Mouse (Mus musculus): ENCODE measurements around the gene Magi2. TPM values are rescaled to one million over a fixed set of nuclear protein-coding genes. Genes with fewer than 3 reads are reported as not detected.

The Magi2 gene
- polyA plus RNA-seq, 1 experiment from 2014 or later, result 39.5 TPM

GRCm38 (mm10) chr5:20544374-20544773 lies 1317.5 kb downstream of the Magi2 start:
- H3K27me3 ChIP-seq (replicated peaks), result no peaks in the 10 kb centered on the region
- 51% methylated on average over 5 of the region's 5 CpGs for WGBS
- H3K4me2 ChIP-seq, result no peak overlapping the region
- H3K36me3 ChIP-seq, result no peaks in the 10 kb centered on the region; the same call in 1 of the 2 replicates
- H3K27ac ChIP-seq (replicated peaks), result no peak overlapping the region
- H3K4me3 ChIP-seq (replicated peaks), result no peak overlapping the region
- no peak for ATAC-seq (ENCODE audit: low FRiP score)
- no peaks in the 10 kb centered on the region for H3K4me1 ChIP-seq
- no peaks in the 10 kb centered on the region for H3K9me3 ChIP-seq (replicated peaks)
- H3K9ac ChIP-seq (replicated peaks), result no peak overlapping the region

GRCm38 (mm10) chr5:20559378-20559777 lies 1332.5 kb downstream of the Magi2 start:
- Histone ChIP-seq H3K27me3 (replicated peaks) (no peaks in the 10 kb centered on the region), H3K9ac (replicated peaks) (no peak overlapping the region), H3K9me3 (replicated peaks) (no peaks in the 10 kb centered on the region), H3K36me3 (no peaks in the 10 kb centered on the region), H3K27ac (replicated peaks) (no peak overlapping the region), H3K4me1 (no peaks in the 10 kb centered on the region), H3K4me2 (no peak overlapping the region), H3K4me3 (replicated peaks) (no peak overlapping the region)
- 84% methylated on average over 2 of the region's 2 CpGs for WGBS
- no peak for ATAC-seq (ENCODE audit: low FRiP score)

- H3K36me3 ChIP-seq, result no peaks in the 10 kb centered on the region
- ATAC-seq (ENCODE audit: low FRiP score), result no peak
- no peaks in the 10 kb centered on the region for H3K4me1 ChIP-seq
- no peaks in the 10 kb centered on the region for H3K9me3 ChIP-seq (replicated peaks)
- H3K9ac ChIP-seq (replicated peaks), result no peak overlapping the region
- WGBS, result 69% methylated on average over 4 of the region's 4 CpGs
- H3K27me3 ChIP-seq (replicated peaks), result no peaks in the 10 kb centered on the region
- H3K4me2 ChIP-seq, result no peak overlapping the region
- H3K27ac ChIP-seq (replicated peaks), result no peak overlapping the region
- H3K4me3 ChIP-seq (replicated peaks), result no peak overlapping the region
These were observed 1333.0 kb downstream of the Magi2 start for GRCm38 (mm10) chr5:20559821-20560220.

GRCm38 (mm10) chr5:20568421-20568820 lies 1341.6 kb downstream of the Magi2 start:
- Histone ChIP-seq H3K9me3 (replicated peaks) (no peaks in the 10 kb centered on the region), H3K9ac (replicated peaks) (no peak overlapping the region), H3K4me2 (no peak overlapping the region), H3K36me3 (peaks cover 17% of the 10 kb centered on the region), H3K4me3 (replicated peaks) (no peak overlapping the region), H3K27me3 (replicated peaks) (no peaks in the 10 kb centered on the region), H3K27ac (replicated peaks) (no peak overlapping the region), H3K4me1 (no peaks in the 10 kb centered on the region)
- ATAC-seq (ENCODE audit: low FRiP score), result no peak
- WGBS, result 87% methylated on average over 6 of the region's 6 CpGs

DNA sequence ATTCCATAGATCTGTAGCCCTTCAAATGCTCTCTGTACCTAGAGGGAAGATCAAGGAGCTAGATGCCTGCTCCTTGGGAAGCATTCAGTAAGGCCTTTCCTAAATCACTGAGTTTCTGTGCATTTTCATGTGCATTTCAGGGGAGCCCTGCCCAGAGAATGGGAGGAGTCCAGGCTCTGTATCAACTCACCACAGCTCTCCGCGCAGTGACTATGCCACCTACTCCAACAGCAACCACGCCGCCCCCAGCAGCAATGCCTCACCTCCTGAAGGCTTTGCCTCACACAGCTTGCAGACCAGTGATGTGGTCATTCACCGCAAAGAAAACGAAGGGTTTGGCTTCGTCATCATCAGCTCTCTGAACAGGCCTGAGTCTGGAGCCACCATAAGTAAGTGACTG lies 1342.1 kb downstream of the Magi2 start:
- 96% methylated on average over 7 of the region's 7 CpGs for WGBS
- H3K9me3 ChIP-seq (replicated peaks), result no peaks in the 10 kb centered on the region
- no peak for ATAC-seq (ENCODE audit: low FRiP score)

GRCm38 (mm10) chr5:20574816-20575215 lies 1348.0 kb downstream of the Magi2 start:
- Histone ChIP-seq H3K27me3 (replicated peaks) (no peaks in the 10 kb centered on the region), H3K36me3 (peaks cover 5% of the 10 kb centered on the region), H3K4me2 (no peak overlapping the region), H3K9me3 (replicated peaks) (no peaks in the 10 kb centered on the region), H3K4me3 (replicated peaks) (no peak overlapping the region), H3K27ac (replicated peaks) (no peak overlapping the region), H3K4me1 (no peaks in the 10 kb centered on the region), H3K9ac (replicated peaks) (no peak overlapping the region)
- WGBS, result 41% methylated on average over 2 of the region's 2 CpGs
- no peak for ATAC-seq (ENCODE audit: low FRiP score)

More for the DNA sequence above, 1342.1 kb downstream of the Magi2 start:
- H3K27ac ChIP-seq (replicated peaks), result no peak overlapping the region
- no peak overlapping the region for H3K4me3 ChIP-seq (replicated peaks)
- no peak overlapping the region for H3K9ac ChIP-seq (replicated peaks)
- no peaks in the 10 kb centered on the region for H3K27me3 ChIP-seq (replicated peaks)
- no peaks in the 10 kb centered on the region for H3K4me1 ChIP-seq
- peaks cover 17% of the 10 kb centered on the region for H3K36me3 ChIP-seq
- H3K4me2 ChIP-seq, result no peak overlapping the region

DNA sequence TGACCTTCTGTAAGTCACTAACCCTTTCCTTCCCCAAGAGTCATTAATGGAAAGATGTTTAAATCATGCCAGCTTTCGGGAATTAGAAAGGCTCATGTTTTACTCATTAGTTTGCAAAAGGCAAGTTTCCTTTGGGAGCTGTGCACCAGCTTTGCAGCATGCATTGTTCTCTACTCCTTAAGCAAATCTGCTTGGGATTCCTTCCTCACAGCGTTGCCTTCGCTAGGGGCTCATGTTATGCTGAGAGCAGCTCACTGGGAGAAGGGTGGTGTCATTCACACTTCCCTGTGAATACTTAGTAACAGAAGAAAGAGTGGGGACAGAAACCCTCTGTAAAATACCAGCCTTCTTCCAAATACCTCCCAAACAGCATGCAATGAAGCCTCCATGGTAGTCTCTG lies 1349.0 kb downstream of the Magi2 start:
- peaks cover 3% of the 10 kb centered on the region; the same call in 1 of the 2 replicates for H3K36me3 ChIP-seq
- no peak for ATAC-seq (ENCODE audit: low FRiP score)
- H3K4me2 ChIP-seq, result no peak overlapping the region
- 23% methylated on average over 3 of the region's 3 CpGs for WGBS
- H3K27me3 ChIP-seq (replicated peaks), result no peaks in the 10 kb centered on the region
- no peaks in the 10 kb centered on the region for H3K4me1 ChIP-seq
- H3K27ac ChIP-seq (replicated peaks), result no peak overlapping the region
- H3K4me3 ChIP-seq (replicated peaks), result no peak overlapping the region
- H3K9ac ChIP-seq (replicated peaks), result no peak overlapping the region
- no peaks in the 10 kb centered on the region for H3K9me3 ChIP-seq (replicated peaks)

DNA sequence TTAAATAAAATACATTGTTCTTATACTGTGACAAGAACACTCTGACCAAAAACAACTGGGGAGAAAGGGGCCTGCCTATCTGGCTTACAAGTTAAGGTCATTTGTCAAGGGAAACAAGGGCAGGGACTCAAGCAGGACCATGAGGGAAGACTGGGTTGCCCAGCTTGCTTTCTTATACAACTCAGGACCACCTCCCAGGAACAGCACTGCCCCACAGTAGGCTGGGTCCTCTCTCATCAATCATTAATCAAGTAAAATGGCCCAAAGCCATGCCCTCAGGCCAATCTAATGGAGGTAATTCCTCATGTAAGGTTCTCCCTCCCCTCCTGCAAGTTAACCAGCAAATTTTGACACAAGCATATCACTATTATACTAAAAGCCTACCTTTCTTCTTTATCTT lies 1349.4 kb downstream of the Magi2 start:
- no peak overlapping the region for H3K27ac ChIP-seq (replicated peaks)
- ATAC-seq (ENCODE audit: low FRiP score), result no peak
- H3K4me3 ChIP-seq (replicated peaks), result no peak overlapping the region
- H3K4me1 ChIP-seq, result no peaks in the 10 kb centered on the region
- H3K9ac ChIP-seq (replicated peaks), result no peak overlapping the region
- H3K4me2 ChIP-seq, result no peak overlapping the region
- H3K36me3 ChIP-seq, result peaks cover 3% of the 10 kb centered on the region; the same call in 1 of the 2 replicates
- H3K27me3 ChIP-seq (replicated peaks), result no peaks in the 10 kb centered on the region
- no peaks in the 10 kb centered on the region for H3K9me3 ChIP-seq (replicated peaks)

- ATAC-seq (ENCODE audit: low FRiP score), result no peak
- WGBS, result 73% methylated on average over 3 of the region's 3 CpGs
- Histone ChIP-seq H3K4me2 (no peak overlapping the region), H3K27ac (replicated peaks) (no peak overlapping the region), H3K36me3 (no peaks in the 10 kb centered on the region; the same call in 1 of the 2 replicates), H3K27me3 (replicated peaks) (no peaks in the 10 kb centered on the region), H3K4me3 (replicated peaks) (no peak overlapping the region), H3K9me3 (replicated peaks) (no peaks in the 10 kb centered on the region), H3K4me1 (peaks cover 10% of the 10 kb centered on the region), H3K9ac (replicated peaks) (no peak overlapping the region)
These were observed 1351.8 kb downstream of the Magi2 start for GRCm38 (mm10) chr5:20578666-20579065.

DNA sequence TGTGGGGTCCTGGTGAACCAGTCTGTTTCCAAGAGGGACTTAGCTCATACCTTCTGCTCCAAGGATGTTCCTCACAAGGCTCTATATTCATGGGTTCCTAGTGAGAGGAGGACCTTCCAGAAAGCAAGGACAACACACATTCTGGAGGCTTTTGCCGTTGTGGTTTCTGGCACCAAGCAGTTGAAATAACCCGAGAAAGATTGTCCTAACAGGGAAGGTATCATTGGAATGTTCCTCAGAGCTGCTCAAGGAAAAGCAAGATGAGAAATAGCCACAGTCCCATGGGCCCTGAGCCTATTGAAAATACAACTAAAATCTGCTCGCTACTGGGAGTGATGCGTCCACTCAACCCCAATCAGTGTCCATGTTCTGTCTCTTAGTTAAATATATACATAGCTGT lies 1353.8 kb downstream of the Magi2 start:
- no peak for ATAC-seq (ENCODE audit: low FRiP score)
- no peak overlapping the region for H3K9ac ChIP-seq (replicated peaks)
- H3K4me1 ChIP-seq, result peaks cover 11% of the 10 kb centered on the region
- no peaks in the 10 kb centered on the region for H3K9me3 ChIP-seq (replicated peaks)
- H3K27ac ChIP-seq (replicated peaks), result no peak overlapping the region
- no peak overlapping the region for H3K4me3 ChIP-seq (replicated peaks)
- no peaks in the 10 kb centered on the region; the same call in 1 of the 2 replicates for H3K36me3 ChIP-seq
- 96% methylated on average over 4 of the region's 4 CpGs for WGBS
- no peaks in the 10 kb centered on the region for H3K27me3 ChIP-seq (replicated peaks)
- no peak overlapping the region for H3K4me2 ChIP-seq

DNA sequence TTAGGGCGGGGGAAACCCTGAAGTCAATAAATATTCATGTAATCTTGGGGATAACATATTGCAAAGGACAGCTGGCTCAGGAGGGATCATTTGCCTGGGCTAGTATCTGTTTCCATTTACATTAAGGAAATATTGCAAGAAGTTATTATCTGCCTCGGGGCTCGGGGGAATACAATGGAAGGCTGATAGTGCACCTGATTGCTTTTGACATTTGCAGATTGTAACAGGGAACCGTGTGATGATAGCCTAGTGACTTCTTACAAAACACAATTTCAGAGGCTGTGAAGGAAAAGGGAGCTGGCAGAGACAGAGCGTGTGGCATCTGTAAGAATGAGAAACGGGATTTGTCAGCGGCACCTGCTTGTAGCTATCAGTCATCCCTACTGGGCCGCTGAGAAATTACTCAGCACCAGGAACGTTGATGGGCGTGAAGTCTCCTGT lies 1356.2 kb downstream of the Magi2 start:
- Histone ChIP-seq H3K4me2 (peak overlapping the region; percentile 20; the same call in 1 of the 2 replicates), H3K27me3 (replicated peaks) (no peaks in the 10 kb centered on the region), H3K9ac (replicated peaks) (no peak overlapping the region), H3K4me1 (peaks cover 11% of the 10 kb centered on the region), H3K36me3 (no peaks in the 10 kb centered on the region; the same call in 1 of the 2 replicates), H3K9me3 (replicated peaks) (no peaks in the 10 kb centered on the region), H3K27ac (replicated peaks) (peak overlapping the region; percentile 45; the same call in 1 of the 2 replicates), H3K4me3 (replicated peaks) (no peak overlapping the region)
- peak; percentile 51; the same call in 1 of the 2 replicates for ATAC-seq (ENCODE audit: low FRiP score)
- 31% methylated on average over 10 of the region's 10 CpGs for WGBS

DNA sequence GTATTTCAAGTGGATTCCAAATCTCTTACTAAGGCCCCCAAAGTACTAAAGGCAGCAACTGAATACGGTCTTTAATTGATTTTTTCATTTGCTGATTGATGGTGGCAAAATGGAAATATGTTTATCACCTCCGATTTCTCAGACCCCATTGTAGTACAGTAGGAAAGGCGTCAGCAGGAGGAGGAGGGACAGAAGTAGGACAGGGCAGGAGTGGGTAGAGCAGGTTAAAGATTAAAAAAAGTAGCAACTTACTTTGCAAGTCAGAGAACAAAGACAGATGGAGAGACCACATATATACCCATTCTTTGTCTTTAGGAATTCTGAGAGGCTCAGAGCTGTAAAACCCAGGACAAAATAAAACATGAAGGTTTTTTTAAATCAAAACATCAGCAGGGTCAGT lies 1356.8 kb downstream of the Magi2 start:
- Histone ChIP-seq H3K27ac (replicated peaks) (peak overlapping the region; percentile 45; the same call in 1 of the 2 replicates), H3K4me2 (no peak overlapping the region), H3K36me3 (no peaks in the 10 kb centered on the region; the same call in 1 of the 2 replicates), H3K4me1 (peaks cover 11% of the 10 kb centered on the region), H3K9me3 (replicated peaks) (no peaks in the 10 kb centered on the region), H3K9ac (replicated peaks) (no peak overlapping the region), H3K4me3 (replicated peaks) (no peak overlapping the region), H3K27me3 (replicated peaks) (no peaks in the 10 kb centered on the region)
- ATAC-seq (ENCODE audit: low FRiP score), result no peak
- 39% methylated on average over 3 of the region's 3 CpGs for WGBS

All from neural tube, embryonic 15.5 days (tissue).